14 mouse cellular contexts compared by ENCODE assay signal in genomic region chr3:148558592-148559157, GRCm38 (mm10).
"Had no signal": no experiment of that assay in that cellular context is flagged by ENCODE, and none has a peak within 500 bp of the region (broad histone marks: within the 10 kb centered on the region; RNA-seq: fewer than 3 reads in every experiment).

No protein-coding gene starts in this region.

- H3K4me2 ChIP-seq: limb, embryonic 12.5 days; liver, embryonic 15.5 days; neural tube, embryonic 13.5 days; stomach, embryonic 15.5 days had no signal

- H3K9ac ChIP-seq: limb, embryonic 12.5 days; liver, embryonic 15.5 days; neural tube, embryonic 13.5 days; stomach, embryonic 15.5 days had no signal

- H3K27ac ChIP-seq: limb, embryonic 12.5 days; liver, embryonic 15.5 days; neural tube, embryonic 13.5 days; stomach, embryonic 15.5 days had no signal

- H3K27me3 ChIP-seq: limb, embryonic 12.5 days; liver, embryonic 15.5 days; neural tube, embryonic 13.5 days; stomach, embryonic 15.5 days had no signal

- ATAC-seq: lung, postnatal 0 days had no signal

- DNase-seq: layer of hippocampus, adult 9-11 months; layer of hippocampus, postnatal 36 days; liver; lung, adult 2 months; lung, postnatal 36 days; midbrain, embryonic 14.5 days; right cerebral cortex, postnatal 14 days; thymus, adult 2 months; thymus, postnatal 25 days had no signal

- H3K36me3 ChIP-seq: limb, embryonic 12.5 days; liver, embryonic 15.5 days; neural tube, embryonic 13.5 days; stomach, embryonic 15.5 days had no signal

- H3K9me3 ChIP-seq: limb, embryonic 12.5 days; liver, embryonic 15.5 days; neural tube, embryonic 13.5 days; stomach, embryonic 15.5 days had no signal

- H3K4me3 ChIP-seq: limb, embryonic 12.5 days; liver, embryonic 15.5 days; neural tube, embryonic 13.5 days; stomach, embryonic 15.5 days had no signal

- H3K4me1 ChIP-seq: liver, embryonic 15.5 days; neural tube, embryonic 13.5 days; stomach, embryonic 15.5 days had no signal
